Mouse (Mus musculus): ENCODE data around the gene Foxp1.

Foxp1 gene

GRCm38 (mm10) chr6:98930652-98931300 is 591.7 kb downstream of the Foxp1 start:
- DNase-seq = no peak

- DNase-seq = no peak
Observed at GRCm38 (mm10) chr6:98928365-98928764, 594.2 kb downstream of the Foxp1 start.

- DNase-seq = no peak
Observed at GRCm38 (mm10) chr6:98901259-98901658, 621.3 kb downstream of the Foxp1 start.

- DNase-seq = no peak
Observed at GRCm38 (mm10) chr6:98878208-98878607, 644.3 kb downstream of the Foxp1 start.

- DNase-seq = no peak
Observed at GRCm38 (mm10) chr6:98876401-98876800, 646.1 kb downstream of the Foxp1 start.

Measured in right cerebral cortex, postnatal 25 days (tissue).